Mouse (Mus musculus) ES-E14 (cell line): ENCODE data around the gene Ubn2.

Experiments
- CHD2 ChIP-seq: IDR thresholded peaks from 2 replicates; pipeline ENCODE4 v1.6.1; 2014; ENCODE audit warnings: mild to moderate bottlenecking, low read depth, low read length, inconsistent platforms
- HCFC1 ChIP-seq: IDR thresholded peaks from 2 replicates; pipeline ENCODE4 v1.6.1; 2012; ENCODE audit warnings: low read length, inconsistent platforms, borderline replicate concordance; ENCODE audit not compliant: insufficient read depth
- MAFK ChIP-seq: IDR thresholded peaks from 2 replicates; pipeline ENCODE4 v1.6.1; 2014; ENCODE audit warnings: mild to moderate bottlenecking, low read depth, low read length, inconsistent platforms; ENCODE audit not compliant: insufficient read depth
- ZC3H11A ChIP-seq: IDR thresholded peaks from 2 replicates; pipeline ENCODE4 v1.6.1; 2012; ENCODE audit warnings: low read depth, mild to moderate bottlenecking, inconsistent platforms, low read length, borderline replicate concordance
- ZNF384 ChIP-seq: IDR thresholded peaks from 2 replicates; pipeline ENCODE4 v1.6.1; 2012; ENCODE audit warnings: low read depth, low read length, inconsistent platforms

- no peak for TF ChIP-seq HCFC1
- TF ChIP-seq MAFK, result no peak
- TF ChIP-seq ZNF384, result no peak
- TF ChIP-seq ZC3H11A, result no peak
- no peak for TF ChIP-seq CHD2
Measured at GRCm38 (mm10) chr6:38492550-38492949, 58.8 kb downstream of the Ubn2 start.
